Mouse (Mus musculus) C2C12 (cell line): ENCODE measurements around the gene A830018L16Rik. TPM values are rescaled to one million over a fixed set of nuclear protein-coding genes. Genes with fewer than 3 reads are reported as not detected.

ENCODE experiments used
- H3K27me3 ChIP-seq: one replicate; pipeline ENCODE4 v1.6.1; 2011; ENCODE audit not compliant: control insufficient read depth, insufficient read depth, insufficient read length
- H3K36me3 ChIP-seq: one replicate; pipeline ENCODE4 v1.6.1; 2011; ENCODE audit not compliant: control insufficient read depth, insufficient read depth
- H3K4me3 ChIP-seq: one replicate; pipeline ENCODE4 v1.5.1; 2011; ENCODE audit warnings: mild to moderate bottlenecking, control low read depth; ENCODE audit not compliant: poor library complexity, insufficient read depth, severe bottlenecking
- H3K79me2 ChIP-seq: one replicate; pipeline ENCODE4 v1.6.1; 2011; ENCODE audit not compliant: control insufficient read depth, insufficient read depth
- H3K79me3 ChIP-seq: one replicate; pipeline ENCODE4 v1.6.1; 2011; ENCODE audit warnings: low read depth, control low read depth
- H3ac ChIP-seq: one replicate; pipeline ENCODE3; 2011; ENCODE audit warnings: low read depth; ENCODE audit not compliant: control insufficient read depth, insufficient read length
- CEBPB ChIP-seq: IDR thresholded peaks from one replicate; pipeline ENCODE4 v1.6.1; 2011; ENCODE audit warnings: low read depth, mild to moderate bottlenecking, control low read depth, moderate library complexity
- CTCF ChIP-seq: IDR thresholded peaks from one replicate; pipeline ENCODE4 v1.5.1; 2011; ENCODE audit not compliant: control insufficient read depth, insufficient read depth, insufficient read length
- FOSL1 ChIP-seq: IDR thresholded peaks from one replicate; pipeline ENCODE4 v1.8.0; 2011; ENCODE audit warnings: mild to moderate bottlenecking, low read length; ENCODE audit not compliant: poor library complexity, insufficient read depth, severe bottlenecking
- MAX ChIP-seq: IDR thresholded peaks from one replicate; pipeline ENCODE4 v1.6.1; 2011; ENCODE audit warnings: mild to moderate bottlenecking, control low read depth
- MYOD1 ChIP-seq: IDR thresholded peaks from one replicate; pipeline ENCODE4 v1.6.1; 2011; ENCODE audit warnings: low read depth; ENCODE audit not compliant: control insufficient read depth, insufficient read length
- MYOG ChIP-seq: IDR thresholded peaks from one replicate; pipeline ENCODE4 v1.6.1; 2011; ENCODE audit not compliant: control insufficient read depth, insufficient read length; ENCODE audit errors: extremely low read depth
- USF1 ChIP-seq: IDR thresholded peaks from one replicate; pipeline ENCODE4 v1.6.1; 2011; ENCODE audit warnings: low read depth, mild to moderate bottlenecking, control low read depth, moderate library complexity
- polyA plus RNA-seq: library from polyadenylated mRNA; unstranded; fragments of >200 nt; fragmentation: generic; extraction: Trizol; gene quantifications from one replicate; pipeline ENCODE4 v1.2.1, GENCODE M21; 2012; ENCODE audit warnings: missing spikeins

The A830018L16Rik gene
- polyA plus RNA-seq, 1 experiment = not detected

DNA sequence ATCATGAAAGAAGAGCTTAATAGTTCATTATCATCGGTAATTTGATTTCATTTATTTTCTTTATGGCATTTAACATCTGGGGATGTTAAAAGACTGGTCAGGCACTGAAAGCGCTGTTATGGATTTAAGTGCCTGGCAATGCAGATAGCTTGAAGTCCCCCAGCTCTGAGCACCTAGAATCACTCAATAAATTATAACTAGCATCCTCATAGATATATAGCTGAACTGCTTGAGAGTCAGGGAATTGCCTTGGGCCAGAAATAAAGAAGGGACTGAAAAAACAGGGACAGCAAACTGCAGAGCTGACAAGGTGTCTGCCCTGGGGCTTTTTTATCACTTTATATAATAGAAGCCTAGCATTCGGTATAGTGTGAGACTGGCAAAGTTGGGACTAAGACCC is 7.9 kb upstream of the A830018L16Rik start:
- TF ChIP-seq FOSL1 (no peak), CEBPB (no peak), MAX (no peak), MYOG (no peak), USF1 (no peak), CTCF (no peak), MYOD1 (no peak)
- Histone ChIP-seq H3K4me3 (no peak overlapping the region), H3ac (no peak overlapping the region), H3K36me3 (no peaks in the 10 kb centered on the region), H3K79me3 (no peaks in the 10 kb centered on the region), H3K79me2 (no peaks in the 10 kb centered on the region), H3K27me3 (no peaks in the 10 kb centered on the region)

DNA sequence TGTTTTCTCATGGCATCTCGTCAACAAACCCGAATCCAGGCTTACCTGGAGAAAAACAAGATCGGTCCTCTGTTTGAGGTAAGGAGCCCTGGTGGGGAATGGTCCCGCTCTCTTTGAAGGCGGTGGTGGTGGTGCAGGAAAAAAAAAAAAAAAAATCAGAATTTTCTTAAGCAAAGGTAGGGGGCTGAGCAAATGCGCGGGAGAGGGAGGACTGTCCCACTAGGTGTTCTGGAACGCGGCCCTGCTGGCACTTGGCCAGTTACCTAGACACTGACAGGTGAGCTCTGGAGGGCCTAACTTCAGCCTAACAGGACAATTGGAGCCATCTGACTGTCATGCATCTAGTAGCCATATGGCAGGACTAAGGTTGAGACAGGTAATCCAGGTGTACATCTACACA is 655 bp downstream of the A830018L16Rik start:
- Histone ChIP-seq H3K4me3 (no peak overlapping the region), H3ac (no peak overlapping the region), H3K36me3 (no peaks in the 10 kb centered on the region), H3K79me2 (no peaks in the 10 kb centered on the region), H3K79me3 (no peaks in the 10 kb centered on the region), H3K27me3 (no peaks in the 10 kb centered on the region)
- TF ChIP-seq USF1 (no peak), MAX (no peak), FOSL1 (no peak), MYOD1 (no peak), MYOG (no peak), CEBPB (no peak), CTCF (no peak)

DNA sequence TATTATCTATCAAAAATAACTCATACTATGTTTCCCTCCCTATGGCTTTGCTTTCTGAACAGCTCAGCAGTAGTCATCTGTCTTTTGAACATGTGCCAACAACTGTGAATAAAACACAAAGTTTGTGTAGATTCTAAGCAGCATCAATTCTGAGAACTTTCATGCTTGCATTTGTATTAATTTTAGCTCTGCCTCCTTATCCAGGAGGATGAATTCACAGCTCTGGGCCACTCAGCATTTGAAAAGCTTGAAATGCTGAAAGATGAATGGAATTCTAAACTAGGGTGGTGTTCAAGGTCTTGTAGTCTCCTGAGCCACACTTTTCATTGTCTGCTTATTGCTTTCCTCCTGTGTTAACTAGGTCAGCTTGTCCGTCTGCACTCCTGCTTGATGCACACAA is 13.4 kb downstream of the A830018L16Rik start:
- Histone ChIP-seq H3K36me3 (no peaks in the 10 kb centered on the region), H3K27me3 (no peaks in the 10 kb centered on the region), H3K4me3 (no peak overlapping the region), H3K79me2 (no peaks in the 10 kb centered on the region), H3ac (no peak overlapping the region), H3K79me3 (no peaks in the 10 kb centered on the region)
- TF ChIP-seq MYOG (no peak), USF1 (no peak), CEBPB (no peak), MYOD1 (no peak), MAX (no peak), FOSL1 (no peak), CTCF (no peak)

DNA sequence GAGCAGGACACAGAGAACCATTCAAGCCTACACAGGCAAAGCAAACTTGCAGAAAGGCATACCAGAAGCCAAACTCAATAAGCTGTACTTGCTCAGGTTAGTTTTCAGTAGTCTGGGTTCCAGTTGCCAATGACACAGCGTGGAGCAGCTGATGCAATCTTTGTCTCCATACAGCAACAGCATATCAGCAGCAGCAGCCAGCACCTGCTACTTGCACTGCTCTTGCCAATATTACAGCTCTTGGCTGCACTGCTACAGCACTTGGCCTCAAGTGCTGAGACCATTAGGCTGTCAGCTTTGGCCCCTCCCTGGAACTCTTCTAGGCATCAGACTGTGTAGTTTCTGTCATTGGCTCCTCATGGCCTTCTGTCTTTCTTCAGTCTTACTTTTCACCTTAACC is 44.4 kb downstream of the A830018L16Rik start:
- TF ChIP-seq MYOD1 (no peak), CTCF (no peak), FOSL1 (no peak), MYOG (no peak), CEBPB (no peak), MAX (no peak), USF1 (no peak)
- Histone ChIP-seq H3K79me3 (no peaks in the 10 kb centered on the region), H3K4me3 (no peak overlapping the region), H3K27me3 (no peaks in the 10 kb centered on the region), H3K79me2 (no peaks in the 10 kb centered on the region), H3K36me3 (no peaks in the 10 kb centered on the region), H3ac (no peak overlapping the region)

DNA sequence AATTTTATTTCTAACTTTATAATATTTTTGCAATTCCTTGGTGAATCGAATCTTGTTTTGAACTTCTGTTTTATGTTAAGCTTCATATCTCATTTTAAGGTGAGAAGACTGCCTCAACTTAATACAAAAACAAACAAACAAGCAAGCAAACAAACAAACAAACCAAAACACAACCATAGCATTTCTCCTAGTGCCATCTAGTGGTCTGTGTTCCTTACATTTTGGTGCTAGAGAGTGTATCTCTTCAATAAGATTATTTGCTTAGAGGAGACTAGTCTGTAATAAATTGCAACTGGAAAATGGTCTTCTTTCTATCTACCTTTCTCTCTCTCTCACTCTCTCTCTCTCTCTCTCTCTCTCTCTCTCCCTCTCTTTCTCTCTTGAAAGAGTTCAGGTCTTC is 52.4 kb downstream of the A830018L16Rik start:
- H3K79me3 ChIP-seq = no peaks in the 10 kb centered on the region
- H3K27me3 ChIP-seq = no peaks in the 10 kb centered on the region
- H3ac ChIP-seq = no peak overlapping the region
- no peak overlapping the region for H3K4me3 ChIP-seq
- H3K79me2 ChIP-seq = no peaks in the 10 kb centered on the region
- TF ChIP-seq MYOG (no peak), USF1 (no peak), MAX (no peak), CTCF (no peak), CEBPB (no peak), MYOD1 (no peak), FOSL1 (no peak)
- no peaks in the 10 kb centered on the region for H3K36me3 ChIP-seq

DNA sequence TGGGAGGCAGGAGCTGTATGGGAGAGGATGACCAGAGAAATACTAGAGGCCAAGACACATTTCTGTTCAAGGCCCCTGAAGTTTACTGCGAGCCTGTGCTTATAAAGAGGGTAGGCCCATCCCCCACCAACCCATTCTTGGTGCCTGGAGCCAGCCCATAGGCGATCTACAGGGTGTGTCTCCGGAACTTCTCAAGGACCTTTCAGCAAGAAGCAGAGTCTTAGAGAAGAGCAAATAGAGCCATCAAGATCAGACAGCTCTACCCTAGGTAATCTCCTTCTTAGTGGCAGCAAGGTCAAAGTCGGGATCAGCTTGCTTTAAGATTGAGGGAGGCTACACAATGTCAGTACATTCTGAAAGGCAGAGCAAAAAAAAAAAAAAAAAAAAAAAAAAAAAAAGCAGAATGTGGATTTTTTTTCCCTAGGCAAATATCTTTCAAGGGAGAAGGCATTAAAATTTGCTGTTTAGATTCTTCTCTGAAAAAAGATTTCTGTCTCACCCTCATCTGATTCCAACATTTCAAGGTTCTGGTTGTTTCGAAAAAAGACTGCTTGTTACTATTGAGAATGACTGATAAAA is 53.2 kb downstream of the A830018L16Rik start:
- no peak overlapping the region for H3K4me3 ChIP-seq
- no peaks in the 10 kb centered on the region for H3K79me3 ChIP-seq
- TF ChIP-seq CEBPB = no peak
- no peak for TF ChIP-seq USF1
- TF ChIP-seq MYOD1 = no peak
- no peak for TF ChIP-seq CTCF
- no peak for TF ChIP-seq MYOG
- no peak for TF ChIP-seq FOSL1
- no peak for TF ChIP-seq MAX
- no peaks in the 10 kb centered on the region for H3K27me3 ChIP-seq
- no peaks in the 10 kb centered on the region for H3K79me2 ChIP-seq
- H3ac ChIP-seq = no peak overlapping the region
- no peaks in the 10 kb centered on the region for H3K36me3 ChIP-seq
